Mouse (Mus musculus) ES-CJ7 (cell line): ENCODE results near the gene Rbfox1.
A peak's percentile ranks its signal among the peaks of the same experiment; 100 is the strongest.

Source experiments
- DNase-seq: peaks from one replicate; pipeline ENCODE4 v3.0.0; 2011; ENCODE audit warnings: low read depth, low spot score

Rbfox1 gene

GRCm38 (mm10) chr16:7207599-7207998 is 1322.4 kb downstream of the Rbfox1 start:
- DNase-seq, result no peak

GRCm38 (mm10) chr16:7212756-7213155 is 1327.6 kb downstream of the Rbfox1 start:
- no peak for DNase-seq

- no peak for DNase-seq
Observed at GRCm38 (mm10) chr16:7223265-7223664, 1338.1 kb downstream of the Rbfox1 start.

- no peak for DNase-seq
Observed at GRCm38 (mm10) chr16:7226000-7226399, 1340.8 kb downstream of the Rbfox1 start.

GRCm38 (mm10) chr16:7228246-7228645 is 1343.1 kb downstream of the Rbfox1 start:
- DNase-seq, result no peak

GRCm38 (mm10) chr16:7229232-7229631 is 1344.1 kb downstream of the Rbfox1 start:
- no peak for DNase-seq

GRCm38 (mm10) chr16:7241627-7242026 is 1356.5 kb downstream of the Rbfox1 start:
- no peak for DNase-seq

GRCm38 (mm10) chr16:7242501-7242900 is 1357.3 kb downstream of the Rbfox1 start:
- DNase-seq, result no peak

- DNase-seq, result no peak
Observed at GRCm38 (mm10) chr16:7244382-7244781, 1359.2 kb downstream of the Rbfox1 start.

- no peak for DNase-seq
Observed at GRCm38 (mm10) chr16:7251696-7252095, 1366.5 kb downstream of the Rbfox1 start.

- DNase-seq, result no peak
Observed at GRCm38 (mm10) chr16:7257366-7257765, 1372.2 kb downstream of the Rbfox1 start.

- no peak for DNase-seq
Observed at GRCm38 (mm10) chr16:7263261-7263660, 1378.1 kb downstream of the Rbfox1 start.

GRCm38 (mm10) chr16:7265715-7266114 is 1380.6 kb downstream of the Rbfox1 start:
- DNase-seq, result no peak

GRCm38 (mm10) chr16:7275501-7275900 is 1390.3 kb downstream of the Rbfox1 start:
- DNase-seq, result no peak

- DNase-seq, result peak; percentile 49
Observed at GRCm38 (mm10) chr16:7275901-7276300, 1390.7 kb downstream of the Rbfox1 start.

GRCm38 (mm10) chr16:7279544-7279943 is 1394.4 kb downstream of the Rbfox1 start:
- peak; percentile 5 for DNase-seq

- DNase-seq, result no peak
Observed at GRCm38 (mm10) chr16:7282257-7282656, 1397.1 kb downstream of the Rbfox1 start.

- no peak for DNase-seq
Observed at GRCm38 (mm10) chr16:7292985-7293805, 1408.0 kb downstream of the Rbfox1 start.

GRCm38 (mm10) chr16:7302416-7302815 is 1417.3 kb downstream of the Rbfox1 start:
- peak; percentile 58 for DNase-seq

- no peak for DNase-seq
Observed at GRCm38 (mm10) chr16:7329196-7329595, 1444.0 kb downstream of the Rbfox1 start.

- DNase-seq, result no peak
Observed at GRCm38 (mm10) chr16:7341186-7341585, 1456.0 kb downstream of the Rbfox1 start.

- no peak for DNase-seq
Observed at GRCm38 (mm10) chr16:7345298-7345697, 1460.1 kb downstream of the Rbfox1 start.

GRCm38 (mm10) chr16:7346001-7346625 is 1461.0 kb downstream of the Rbfox1 start:
- DNase-seq, result no peak
